Mouse (Mus musculus): ENCODE measurements around the gene Srpr. TPM values are rescaled to one million over a fixed set of nuclear protein-coding genes. Genes with fewer than 3 reads are reported as not detected.

The Srpr gene
- polyA plus RNA-seq, 1 experiment = not detected

GRCm38 (mm10) chr9:35284351-35284750, 84.4 kb downstream of the Srpr start:
- H3K4me1 ChIP-seq (ENCODE audit: control insufficient read depth, insufficient read depth, low read length) = no peaks in the 10 kb centered on the region
- H3K4me3 ChIP-seq (ENCODE audit: insufficient read depth, low read depth, low read length) = no peak overlapping the region
- no peak for TF ChIP-seq POLR2A (IDR thresholded peaks at IDR 0.05; ENCODE audit: insufficient read depth, low read depth, low read length)
- no peak for TF ChIP-seq CTCF (IDR thresholded peaks at IDR 0.05; ENCODE audit: insufficient read depth, low read depth, low read length)
- WGBS = 96% methylated on average over 4 of the region's 4 CpGs
- H3K27ac ChIP-seq (ENCODE audit: insufficient read depth, low read depth, low read length) = no peak overlapping the region

DNA sequence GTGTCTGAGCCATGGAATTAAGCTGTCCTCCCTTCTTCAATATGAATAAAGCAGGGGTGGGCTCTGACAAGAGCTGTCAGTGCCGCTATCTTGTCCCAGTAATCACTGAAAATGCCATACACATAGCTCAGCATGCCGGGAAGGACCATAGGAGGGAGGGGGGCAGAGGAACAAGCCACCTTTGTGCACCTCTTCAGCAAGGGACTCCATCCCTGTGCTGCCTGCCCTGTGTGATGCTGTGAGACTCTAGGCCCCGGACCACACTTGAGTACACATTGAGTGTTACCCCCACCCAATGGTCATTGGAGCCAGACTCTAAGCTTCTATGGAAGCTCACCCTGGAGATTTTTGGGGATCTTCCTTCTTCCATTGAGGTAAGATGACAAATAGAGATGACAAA, 86.4 kb downstream of the Srpr start:
- TF ChIP-seq CTCF (IDR thresholded peaks at IDR 0.05; ENCODE audit: insufficient read depth, low read depth, low read length) = no peak
- no peak for TF ChIP-seq POLR2A (IDR thresholded peaks at IDR 0.05; ENCODE audit: insufficient read depth, low read depth, low read length)
- Histone ChIP-seq H3K4me1 (ENCODE audit: control insufficient read depth, insufficient read depth, low read length) (no peaks in the 10 kb centered on the region), H3K27ac (ENCODE audit: insufficient read depth, low read depth, low read length) (no peak overlapping the region), H3K4me3 (ENCODE audit: insufficient read depth, low read depth, low read length) (no peak overlapping the region)
- WGBS = 77% methylated on average over 3 of the region's 3 CpGs

DNA sequence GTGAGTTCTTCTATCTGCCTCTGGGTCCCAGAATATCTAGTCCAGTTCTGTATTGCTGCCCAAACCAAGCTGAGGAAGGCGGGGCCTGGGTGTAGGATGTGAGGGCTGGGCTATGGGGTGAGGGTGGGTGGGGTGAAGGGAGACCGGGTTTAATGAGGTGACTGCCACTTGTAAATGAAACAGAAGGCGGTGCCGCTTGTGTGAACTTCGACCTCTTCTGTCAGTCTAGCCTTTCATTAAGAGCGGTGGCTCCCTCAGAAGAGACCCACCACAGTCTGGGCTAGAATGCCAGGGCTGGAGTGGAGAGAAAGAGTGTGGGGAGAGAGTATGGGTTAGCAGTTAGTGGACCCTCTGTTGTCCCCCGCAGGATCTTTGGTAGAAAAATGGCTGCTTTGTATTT, 90.0 kb downstream of the Srpr start:
- Histone ChIP-seq H3K4me1 (ENCODE audit: control insufficient read depth, insufficient read depth, low read length) (no peaks in the 10 kb centered on the region), H3K4me3 (ENCODE audit: insufficient read depth, low read depth, low read length) (no peak overlapping the region), H3K27ac (ENCODE audit: insufficient read depth, low read depth, low read length) (no peak overlapping the region)
- no peak for TF ChIP-seq CTCF (IDR thresholded peaks at IDR 0.05; ENCODE audit: insufficient read depth, low read depth, low read length)
- TF ChIP-seq POLR2A (IDR thresholded peaks at IDR 0.05; ENCODE audit: insufficient read depth, low read depth, low read length) = no peak
- WGBS = 62% methylated on average over 7 of the region's 7 CpGs

GRCm38 (mm10) chr9:35290417-35290816, 90.4 kb downstream of the Srpr start:
- Histone ChIP-seq H3K27ac (ENCODE audit: insufficient read depth, low read depth, low read length) (no peak overlapping the region), H3K4me1 (ENCODE audit: control insufficient read depth, insufficient read depth, low read length) (no peaks in the 10 kb centered on the region), H3K4me3 (ENCODE audit: insufficient read depth, low read depth, low read length) (no peak overlapping the region)
- 97% methylated on average over 3 of the region's 3 CpGs for WGBS
- TF ChIP-seq CTCF (IDR thresholded peaks at IDR 0.05; ENCODE audit: insufficient read depth, low read depth, low read length) (no peak), POLR2A (IDR thresholded peaks at IDR 0.05; ENCODE audit: insufficient read depth, low read depth, low read length) (no peak)

GRCm38 (mm10) chr9:35290916-35291315, 90.9 kb downstream of the Srpr start:
- Histone ChIP-seq H3K4me1 (ENCODE audit: control insufficient read depth, insufficient read depth, low read length) (no peaks in the 10 kb centered on the region), H3K27ac (ENCODE audit: insufficient read depth, low read depth, low read length) (no peak overlapping the region), H3K4me3 (ENCODE audit: insufficient read depth, low read depth, low read length) (no peak overlapping the region)
- TF ChIP-seq CTCF (IDR thresholded peaks at IDR 0.05; ENCODE audit: insufficient read depth, low read depth, low read length) = no peak
- no peak for TF ChIP-seq POLR2A (IDR thresholded peaks at IDR 0.05; ENCODE audit: insufficient read depth, low read depth, low read length)
- 83% methylated on average over 4 of the region's 4 CpGs for WGBS

DNA sequence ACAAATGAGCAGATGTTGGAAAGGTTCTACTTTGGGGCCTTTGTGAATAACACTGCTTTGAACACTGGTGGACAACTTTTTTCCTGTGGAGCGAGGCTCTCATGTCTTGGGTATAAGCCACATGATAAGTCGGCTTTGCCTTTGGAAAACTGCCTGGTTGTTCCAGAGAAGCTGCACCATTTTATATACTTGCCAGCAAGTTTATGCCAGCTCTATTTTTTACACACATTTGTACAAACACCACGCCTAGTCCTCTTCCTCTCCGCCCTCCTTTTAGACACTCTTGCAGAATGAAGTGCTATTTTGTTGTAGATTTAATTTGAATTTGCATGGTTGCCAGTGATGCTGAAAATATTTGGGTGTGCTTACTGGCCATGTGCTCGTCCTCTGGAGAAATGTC, 93.5 kb downstream of the Srpr start:
- no peak overlapping the region for H3K4me3 ChIP-seq (ENCODE audit: insufficient read depth, low read depth, low read length)
- H3K27ac ChIP-seq (ENCODE audit: insufficient read depth, low read depth, low read length) = no peak overlapping the region
- TF ChIP-seq POLR2A (IDR thresholded peaks at IDR 0.05; ENCODE audit: insufficient read depth, low read depth, low read length) (no peak), CTCF (IDR thresholded peaks at IDR 0.05; ENCODE audit: insufficient read depth, low read depth, low read length) (no peak)
- 54% methylated on average over 5 of the region's 5 CpGs for WGBS
- no peaks in the 10 kb centered on the region for H3K4me1 ChIP-seq (ENCODE audit: control insufficient read depth, insufficient read depth, low read length)

Other genes with a start within 250 kb of the Srpr start
- not detected in 2 replicates for gene St3gal4, start 80.9 kb upstream of the Srpr start, polyA plus RNA-seq (2012; ENCODE audit: insufficient read depth, insufficient read length, low replicate concordance, missing spikeins)
- not detected in 2 replicates for gene Dcps, start 24.1 kb upstream of the Srpr start, polyA plus RNA-seq (2012; ENCODE audit: insufficient read depth, insufficient read length, low replicate concordance, missing spikeins)
- not detected in 2 replicates for gene Tirap, start 116 bp downstream of the Srpr start, polyA plus RNA-seq (2012; ENCODE audit: insufficient read depth, insufficient read length, low replicate concordance, missing spikeins)
- gene Foxred1, start 10.9 kb downstream of the Srpr start, polyA plus RNA-seq (2012; ENCODE audit: insufficient read depth, insufficient read length, low replicate concordance, missing spikeins) = not detected in 2 replicates
- not detected in 2 replicates for gene Fam118b, start 67.6 kb downstream of the Srpr start, polyA plus RNA-seq (2012; ENCODE audit: insufficient read depth, insufficient read length, low replicate concordance, missing spikeins)
- not detected in 2 replicates for gene Rpusd4, start 67.7 kb downstream of the Srpr start, polyA plus RNA-seq (2012; ENCODE audit: insufficient read depth, insufficient read length, low replicate concordance, missing spikeins)
- gene Cdon, start 221.0 kb downstream of the Srpr start, polyA plus RNA-seq (2012; ENCODE audit: insufficient read depth, insufficient read length, low replicate concordance, missing spikeins) = not detected in 2 replicates

Data from olfactory bulb, adult 2 months (tissue).